Mouse (Mus musculus) liver, embryonic 16.5 days (tissue): ENCODE measurements around the gene Slc25a19. TPM values are rescaled to one million over a fixed set of nuclear protein-coding genes. Genes with fewer than 3 reads are reported as not detected.

Experiments
- ATAC-seq: fragments of 200-750 bp; cut with Nextera tagmentation; 2 replicates; pipeline ENCODE4 v1.8.0; 2017; ENCODE audit warnings: low read depth, mild to moderate bottlenecking, moderate number of reproducible peaks, moderate library complexity
- H3K27ac ChIP-seq: fragments of 300-500 bp; sonication (generic); 2 replicates; pipeline ENCODE4 v1.5.1; 2014; ENCODE audit warnings: mild to moderate bottlenecking, low read length
- H3K27me3 ChIP-seq: fragments of 300-500 bp; sonication (generic); 2 replicates; pipeline ENCODE4 v1.6.1; 2014; ENCODE audit warnings: low read depth, low read length, mixed read lengths; ENCODE audit not compliant: control insufficient read depth, insufficient read depth
- H3K36me3 ChIP-seq: fragments of 300-500 bp; sonication (generic); 2 replicates; pipeline ENCODE4 v1.6.1; 2014; ENCODE audit warnings: mild to moderate bottlenecking; ENCODE audit not compliant: control insufficient read depth, insufficient read depth
- H3K4me1 ChIP-seq: fragments of 300-500 bp; sonication (generic); 2 replicates; pipeline ENCODE4 v1.6.1; 2014; ENCODE audit warnings: low read depth, low read length, mixed read lengths; ENCODE audit not compliant: control insufficient read depth
- H3K4me2 ChIP-seq: fragments of 300-500 bp; sonication (generic); 2 replicates; pipeline ENCODE4 v1.6.1; 2014; ENCODE audit warnings: low read depth, low read length, mixed read lengths
- H3K4me3 ChIP-seq: fragments of 300-500 bp; sonication (generic); 2 replicates; pipeline ENCODE4 v1.5.1; 2014; ENCODE audit warnings: low read depth, mild to moderate bottlenecking, low read length
- H3K9ac ChIP-seq: fragments of 300-500 bp; sonication (generic); 2 replicates; pipeline ENCODE4 v1.6.1; 2014; ENCODE audit warnings: low read depth, low read length
- H3K9me3 ChIP-seq: fragments of 300-500 bp; sonication (generic); replicated peaks from 2 replicates; pipeline ENCODE4 v1.6.1; 2016; ENCODE audit warnings: low read length; ENCODE audit not compliant: control insufficient read depth
- WGBS: fragments of 180-500 bp; shearing (Covaris S2); extraction: QIAGEN DNeasy Blood & Tissue Kit; methylation state at CpG from one replicate; pipeline ENCODE4 v1.1.7; 2014; ENCODE audit not compliant: insufficient replicate concordance; 5-methylcytosine and 5-hydroxymethylcytosine counted together
- polyA plus RNA-seq: library from polyadenylated mRNA; unstranded; fragments of >200 nt; fragmentation: Nextera tagmentation; extraction: Ambion mirVana; gene quantifications from 2 replicates; pipeline ENCODE4 v1.2.1, GENCODE M21; 2015

Slc25a19 gene
- polyA plus RNA-seq, 1 experiment from 2014 or later = 8.7 TPM

DNA sequence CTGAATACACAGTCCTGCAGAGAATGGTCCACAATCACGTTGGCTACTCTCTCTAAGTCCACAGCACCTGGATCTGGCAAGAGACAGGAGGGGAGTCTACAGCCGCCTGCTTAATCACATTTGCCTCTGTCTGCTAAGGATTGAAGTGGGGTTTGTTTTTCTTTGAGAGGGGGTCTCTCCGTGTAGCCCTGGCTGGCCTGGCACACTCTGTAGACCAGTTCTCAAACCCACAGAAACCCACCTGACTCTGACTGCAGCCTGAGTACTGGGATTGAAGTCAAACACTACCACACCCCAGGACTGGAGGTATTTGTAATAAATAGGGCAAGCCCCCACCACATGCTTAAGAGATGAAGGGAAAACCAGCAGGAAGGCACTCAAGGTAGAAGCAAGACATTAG lies 18.5 kb downstream of the Slc25a19 start:
- no peak for ATAC-seq
- H3K4me1 ChIP-seq = peaks cover 36% of the 10 kb centered on the region
- no peak overlapping the region for H3K4me2 ChIP-seq
- H3K27ac ChIP-seq = no peak overlapping the region
- no peaks in the 10 kb centered on the region for H3K9me3 ChIP-seq
- no peak overlapping the region for H3K9ac ChIP-seq
- no peaks in the 10 kb centered on the region for H3K27me3 ChIP-seq
- 67% methylated on average over 3 of the region's 3 CpGs for WGBS
- H3K4me3 ChIP-seq = no peak overlapping the region
- H3K36me3 ChIP-seq = peaks cover 30% of the 10 kb centered on the region

DNA sequence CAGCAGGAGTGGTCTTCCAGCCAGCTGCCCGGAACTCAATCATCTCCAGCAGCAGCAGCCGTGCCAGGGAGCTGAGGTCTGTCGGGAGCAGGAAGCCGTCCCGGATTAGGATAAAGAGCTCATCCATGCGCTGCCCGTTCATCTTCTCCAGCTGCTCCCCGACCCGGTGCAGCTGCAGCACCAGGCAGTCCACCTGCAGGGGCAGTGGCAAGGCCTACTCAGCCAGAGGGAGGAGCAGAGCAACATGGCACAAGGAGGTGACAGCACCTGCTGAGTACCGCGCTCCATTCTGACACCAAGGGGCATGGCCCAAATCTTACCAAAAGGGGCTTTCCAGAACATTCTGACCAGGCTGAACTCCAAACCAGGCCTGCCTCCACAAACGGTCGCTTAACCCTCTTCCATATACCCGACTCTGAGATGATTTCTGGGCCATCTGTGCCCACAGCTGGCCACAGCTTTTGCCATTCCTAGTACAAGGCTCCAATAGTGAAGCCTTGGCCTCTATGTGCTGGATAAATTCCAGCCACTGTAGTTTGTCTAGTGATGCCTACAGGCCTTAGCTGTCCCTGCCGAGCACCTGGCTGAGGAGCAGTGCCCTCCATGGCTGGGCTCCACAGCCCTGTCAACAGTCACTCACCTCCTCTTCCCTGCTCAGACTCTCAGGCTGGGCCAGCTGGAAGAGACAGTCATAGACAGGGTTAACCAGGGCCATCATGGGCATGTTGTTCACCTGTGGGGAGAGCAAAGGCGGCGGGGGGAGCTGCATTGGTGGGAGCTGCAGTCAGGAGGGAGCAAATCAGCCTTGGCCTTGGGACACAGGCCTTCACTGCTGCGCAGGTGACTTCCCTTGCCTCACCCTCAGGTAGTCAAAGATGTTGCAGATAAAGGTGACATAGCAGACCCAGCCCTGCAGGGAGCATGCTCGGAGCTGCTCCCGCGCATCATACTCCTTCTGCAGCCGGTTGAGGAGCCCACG lies 19.4 kb downstream of the Slc25a19 start:
- H3K4me1 ChIP-seq = peaks cover 33% of the 10 kb centered on the region
- no peak overlapping the region for H3K4me2 ChIP-seq
- ATAC-seq = no peak
- no peaks in the 10 kb centered on the region for H3K9me3 ChIP-seq
- H3K36me3 ChIP-seq = peaks cover 30% of the 10 kb centered on the region
- no peaks in the 10 kb centered on the region for H3K27me3 ChIP-seq
- no peak overlapping the region for H3K9ac ChIP-seq
- no peak overlapping the region for H3K27ac ChIP-seq
- WGBS = 78% methylated on average over 23 of the region's 23 CpGs
- H3K4me3 ChIP-seq = no peak overlapping the region

DNA sequence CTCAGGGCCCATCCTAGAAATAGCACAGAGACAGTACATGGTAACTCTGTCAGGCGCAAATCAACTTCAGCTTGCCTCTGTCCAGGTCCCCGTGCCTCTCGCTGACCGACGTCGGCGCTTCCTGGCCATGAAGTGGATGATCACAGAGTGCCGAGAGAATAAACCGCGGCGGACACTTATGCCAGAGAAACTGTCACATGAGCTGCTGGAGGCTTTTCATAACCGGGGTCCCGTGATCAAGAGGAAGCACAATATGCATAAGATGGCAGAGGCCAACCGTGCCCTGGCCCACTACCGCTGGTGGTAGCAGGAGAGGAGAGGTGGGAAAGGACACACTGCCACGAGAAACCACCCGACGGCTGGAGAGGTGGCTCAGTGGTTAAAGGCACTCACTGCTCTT lies 21.4 kb downstream of the Slc25a19 start:
- peaks cover 30% of the 10 kb centered on the region for H3K36me3 ChIP-seq
- H3K9ac ChIP-seq = no peak overlapping the region
- 86% methylated on average over 18 of the region's 18 CpGs for WGBS
- ATAC-seq = no peak
- H3K27me3 ChIP-seq = no peaks in the 10 kb centered on the region
- peaks cover 34% of the 10 kb centered on the region for H3K4me1 ChIP-seq
- H3K4me3 ChIP-seq = no peak overlapping the region
- H3K4me2 ChIP-seq = no peak overlapping the region
- H3K27ac ChIP-seq = no peak overlapping the region
- H3K9me3 ChIP-seq = no peaks in the 10 kb centered on the region

DNA sequence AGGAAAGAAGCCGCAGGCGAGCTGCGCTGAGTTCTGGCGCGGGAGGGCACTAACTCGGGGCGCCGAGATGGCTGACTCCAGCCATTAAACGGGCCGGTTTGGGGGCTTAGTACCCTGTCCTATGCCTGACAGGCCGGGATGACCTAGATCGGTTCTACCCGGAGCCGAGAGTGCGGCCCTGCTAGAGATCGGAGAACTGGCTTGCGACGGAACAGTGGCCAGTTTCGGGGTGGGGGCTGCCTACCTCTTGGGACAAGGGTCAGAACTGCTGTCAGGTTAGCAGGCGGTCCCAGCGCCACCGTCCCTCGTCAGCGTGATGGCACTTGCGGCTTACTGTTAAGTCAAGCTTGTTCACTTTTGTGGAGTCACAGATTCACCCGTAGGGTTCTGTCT lies 23.8 kb downstream of the Slc25a19 start:
- no peaks in the 10 kb centered on the region for H3K9me3 ChIP-seq
- peak overlapping the region; percentile 95 for H3K27ac ChIP-seq
- peaks cover 30% of the 10 kb centered on the region for H3K36me3 ChIP-seq
- peak overlapping the region; percentile 98 for H3K4me3 ChIP-seq
- ATAC-seq = peak; percentile 4
- peak overlapping the region; percentile 95 for H3K9ac ChIP-seq
- under 1% methylated on average over 26 of the region's 26 CpGs for WGBS
- H3K27me3 ChIP-seq = no peaks in the 10 kb centered on the region
- peak overlapping the region; percentile 93 for H3K4me2 ChIP-seq
- peaks cover 36% of the 10 kb centered on the region for H3K4me1 ChIP-seq

DNA sequence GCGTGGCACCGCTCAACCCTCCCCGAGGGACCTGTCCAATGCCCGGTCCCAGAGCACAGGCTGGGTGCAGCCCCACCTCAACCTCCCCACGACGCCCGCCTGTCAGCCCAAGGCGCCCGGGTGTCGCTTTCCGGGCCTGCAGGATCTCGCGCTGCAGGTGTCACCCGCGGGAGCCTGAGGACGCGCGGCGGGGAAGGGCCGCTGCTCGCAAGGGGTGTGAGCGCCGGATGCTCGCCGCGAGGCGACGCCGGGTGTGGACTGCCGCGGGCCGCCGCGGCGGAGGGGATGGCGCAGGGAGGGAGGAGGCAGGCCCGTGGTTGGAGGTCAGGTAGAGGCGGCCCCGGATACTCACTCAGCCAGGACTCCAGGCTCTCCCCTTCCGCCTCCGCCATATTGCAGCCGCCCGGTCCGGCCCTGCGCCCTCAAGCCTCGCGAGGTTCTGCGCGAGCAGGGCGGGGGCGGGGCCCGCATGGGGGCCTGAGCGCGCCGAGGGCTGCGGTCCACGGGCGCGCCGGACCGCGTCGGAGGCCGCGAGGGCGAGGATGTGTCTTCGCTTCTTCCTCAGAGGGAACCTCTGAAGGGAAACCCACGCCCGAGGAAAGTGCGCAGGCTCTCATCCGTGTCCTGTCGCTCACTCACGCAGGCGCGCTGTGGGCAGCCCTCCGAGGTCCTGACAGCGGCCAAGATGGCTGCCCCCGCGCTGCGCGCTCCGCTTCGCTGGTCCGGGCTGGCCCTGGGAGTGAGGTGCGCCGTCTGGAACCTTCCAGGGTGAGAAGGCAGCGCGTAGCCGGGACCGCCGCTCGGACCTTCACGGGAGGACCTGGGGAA lies 24.4 kb downstream of the Slc25a19 start, which contains the start of the genes Mrps7 and Gga3:
TSS of gene Mrps7 (plus strand) at position 450 of the 828 bp plus-strand sequence.
TSS of gene Gga3 (minus strand) at position 576 of the 828 bp plus-strand sequence.
- no peaks in the 10 kb centered on the region for H3K9me3 ChIP-seq
- H3K9ac ChIP-seq = peak within 1 kb of the TSS; percentile 95
- no peaks in the 10 kb centered on the region for H3K27me3 ChIP-seq
- peaks cover 25% of the 10 kb centered on the region for H3K36me3 ChIP-seq
- H3K27ac ChIP-seq = peak within 1 kb of the TSS; percentile 95
- peak within 1 kb of the TSS; percentile 93 for H3K4me2 ChIP-seq
- whole genome bisulfite sequencing = under 1% methylated on average over 79 of the region's 93 CpGs
- peak; percentile 96 for ATAC-seq
- H3K4me1 ChIP-seq = peaks cover 36% of the 10 kb centered on the region
- H3K4me3 ChIP-seq = peak within 1 kb of the TSS; percentile 98

DNA sequence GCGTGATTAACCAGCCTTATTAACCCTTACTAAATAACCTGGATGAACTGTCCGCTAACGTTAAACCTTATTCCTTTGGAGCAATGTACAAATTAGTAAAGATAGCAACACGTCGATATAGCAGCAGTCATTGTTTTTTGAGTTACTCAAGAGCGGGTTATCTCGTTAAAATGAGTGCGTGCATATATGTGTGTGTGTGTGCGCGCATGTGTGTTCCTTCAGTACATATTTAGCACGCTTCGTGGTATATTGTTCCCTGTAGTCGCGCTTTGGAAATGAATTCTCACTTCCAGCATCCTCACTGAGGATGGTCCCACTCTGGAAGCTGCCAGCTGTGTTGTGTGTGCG lies 25.0 kb downstream of the Slc25a19 start:
- Histone ChIP-seq H3K36me3 (peaks cover 24% of the 10 kb centered on the region), H3K4me2 (peak overlapping the region; percentile 93), H3K9me3 (no peaks in the 10 kb centered on the region), H3K27ac (peak overlapping the region; percentile 95), H3K4me3 (peak overlapping the region; percentile 98), H3K4me1 (peaks cover 36% of the 10 kb centered on the region), H3K9ac (peak overlapping the region; percentile 95), H3K27me3 (no peaks in the 10 kb centered on the region)
- ATAC-seq = no peak
- WGBS = 3% methylated on average over 15 of the region's 15 CpGs

DNA sequence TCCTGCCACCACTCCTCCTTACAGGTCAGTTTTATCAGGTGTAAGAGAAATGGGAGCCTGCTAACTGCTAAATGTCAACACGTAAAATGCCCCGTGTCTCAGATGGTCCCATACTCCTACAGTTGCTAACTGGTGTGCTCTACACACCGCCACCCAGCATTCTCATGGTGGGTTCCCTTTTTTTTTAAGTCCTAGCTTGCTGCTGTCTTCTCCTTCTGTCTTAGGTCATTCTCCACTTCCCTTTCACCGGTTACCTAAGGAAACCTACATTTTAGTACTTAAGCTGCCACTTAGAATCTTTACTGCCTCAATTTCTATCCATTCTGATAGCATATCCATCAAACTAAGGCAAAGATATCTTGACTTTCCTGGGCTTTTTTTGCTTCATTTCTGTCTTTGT lies 26.9 kb downstream of the Slc25a19 start:
- H3K27ac ChIP-seq = peak overlapping the region; percentile 16; the same call in 1 of the 2 replicates
- H3K4me2 ChIP-seq = no peak overlapping the region

DNA sequence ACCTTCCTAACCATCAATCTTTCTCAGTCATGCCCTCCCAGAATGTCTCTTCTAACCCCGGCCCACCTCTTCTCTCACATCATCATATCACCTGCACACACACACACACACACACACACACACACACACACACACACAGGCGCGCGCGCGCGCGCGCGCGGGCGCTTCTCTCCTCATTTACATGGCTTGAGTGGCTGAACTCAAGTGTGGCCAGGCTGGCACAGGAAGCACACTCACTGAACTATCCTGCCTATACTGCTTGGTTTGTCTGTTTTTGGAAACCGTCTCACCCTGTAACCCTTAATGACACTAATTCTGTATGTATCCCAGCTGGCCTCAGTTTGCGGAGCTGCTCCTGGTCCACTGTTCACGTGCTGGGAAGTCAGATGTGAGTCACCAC lies 27.4 kb downstream of the Slc25a19 start:
- Histone ChIP-seq H3K36me3 (peaks cover 1% of the 10 kb centered on the region; the same call in 1 of the 2 replicates), H3K9me3 (no peaks in the 10 kb centered on the region), H3K4me1 (peaks cover 34% of the 10 kb centered on the region), H3K4me3 (no peak overlapping the region), H3K4me2 (no peak overlapping the region), H3K27me3 (no peaks in the 10 kb centered on the region), H3K27ac (peak overlapping the region; percentile 16; the same call in 1 of the 2 replicates), H3K9ac (no peak overlapping the region)
- 90% methylated on average over 15 of the region's 15 CpGs for WGBS
- ATAC-seq = no peak

More for the DNA sequence above, 26.9 kb downstream of the Slc25a19 start:
- no peaks in the 10 kb centered on the region for H3K27me3 ChIP-seq
- no peak overlapping the region for H3K4me3 ChIP-seq
- WGBS = 45% methylated on average over 4 of the region's 4 CpGs
- peaks cover 5% of the 10 kb centered on the region; the same call in 1 of the 2 replicates for H3K36me3 ChIP-seq
- no peaks in the 10 kb centered on the region for H3K9me3 ChIP-seq
- ATAC-seq = no peak
- peaks cover 36% of the 10 kb centered on the region for H3K4me1 ChIP-seq
- H3K9ac ChIP-seq = no peak overlapping the region
